Mouse (Mus musculus): Measurements from ENCODE around the gene Rnf41.

The Rnf41 gene

DNA sequence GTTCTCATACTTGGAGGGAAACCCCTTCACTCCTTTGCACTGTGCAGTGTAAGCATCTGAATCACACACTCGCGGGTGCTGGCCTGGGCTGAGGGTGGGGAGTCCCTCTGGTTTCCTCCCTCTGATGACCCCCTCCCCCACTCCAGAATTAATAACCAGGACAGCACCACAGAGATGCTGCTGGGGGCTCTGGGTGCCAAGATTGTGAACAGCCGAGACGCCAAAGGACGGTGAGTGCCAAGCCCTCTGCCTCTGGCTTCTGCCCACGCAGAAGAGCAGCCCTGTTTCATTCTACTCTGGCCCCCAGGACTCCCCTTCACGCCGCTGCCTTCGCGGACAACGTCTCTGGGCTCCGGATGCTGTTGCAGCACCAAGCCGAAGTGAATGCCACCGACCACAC, 22.5 kb upstream of the Rnf41 start:
- no peak for DNase-seq

GRCm38 (mm10) chr10:128389570-128389969, 21.9 kb upstream of the Rnf41 start:
- DNase-seq = no peak

- DNase-seq = no peak
Measured at GRCm38 (mm10) chr10:128390366-128390765, 21.1 kb upstream of the Rnf41 start.

- no peak for DNase-seq
Measured at GRCm38 (mm10) chr10:128391850-128392249, 19.6 kb upstream of the Rnf41 start.

GRCm38 (mm10) chr10:128396017-128396673, 15.3 kb upstream of the Rnf41 start:
- DNase-seq = no peak

- no peak for DNase-seq
Measured at GRCm38 (mm10) chr10:128396716-128397264, 14.7 kb upstream of the Rnf41 start.

DNA sequence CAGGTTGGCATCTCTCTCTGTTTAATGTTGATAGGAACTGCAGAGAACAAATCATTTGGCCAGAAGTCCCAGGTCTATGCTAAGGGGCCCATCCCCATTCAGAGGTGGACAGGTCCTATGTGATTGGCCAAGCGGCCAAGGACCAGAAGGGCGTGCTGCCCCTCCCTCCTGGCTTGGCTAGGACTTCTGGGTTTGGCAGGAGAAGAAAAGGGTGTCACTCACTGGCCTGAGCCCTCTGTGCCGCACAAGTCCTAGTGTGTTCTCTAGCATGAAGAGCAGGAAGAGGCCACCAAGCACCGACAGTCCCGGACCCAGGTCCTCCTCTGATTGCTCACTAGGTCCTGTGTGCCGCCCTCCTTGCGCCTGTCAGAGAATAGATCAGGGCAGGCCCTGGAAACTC, 14.0 kb upstream of the Rnf41 start:
- no peak for DNase-seq

DNA sequence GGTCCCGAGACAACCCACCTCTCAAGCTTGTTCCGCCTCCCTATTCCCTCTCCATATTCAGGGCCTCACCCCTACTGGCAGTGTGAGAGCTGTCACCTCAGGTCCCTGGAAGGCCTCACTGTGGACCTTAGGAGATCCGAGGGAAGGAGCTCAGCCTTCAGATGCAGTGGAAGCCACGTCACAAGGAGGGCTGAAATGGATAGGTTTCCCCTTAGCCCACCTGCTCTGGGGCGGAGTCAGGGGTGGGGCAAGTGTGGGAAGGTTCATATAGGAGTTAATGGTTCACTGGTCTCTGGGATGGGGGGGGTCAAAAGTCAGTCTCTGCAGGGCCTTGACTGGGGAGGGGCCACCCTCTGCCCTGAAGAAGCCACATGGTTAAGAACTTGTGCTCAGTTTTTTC, 11.1 kb upstream of the Rnf41 start:
- peak; percentile 58 for DNase-seq

DNA sequence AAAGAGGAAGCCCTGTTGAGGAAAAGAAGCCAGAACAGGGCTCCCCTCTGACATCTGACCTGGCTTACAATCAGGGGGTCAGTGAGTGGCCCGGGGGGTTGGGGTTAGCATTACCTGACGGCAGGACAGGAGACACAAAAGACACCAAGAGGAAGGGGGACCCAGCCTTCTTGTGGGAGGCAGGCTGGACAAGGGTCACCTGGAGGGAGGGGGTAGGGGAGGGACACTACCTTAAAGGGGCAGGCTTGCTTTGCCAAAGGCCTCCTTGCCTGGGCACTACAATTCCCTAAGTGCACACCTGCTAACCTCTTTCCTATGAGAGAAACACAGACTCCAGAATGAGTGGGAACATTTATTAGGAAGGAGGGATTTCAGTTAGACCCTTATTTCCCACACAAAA, 10.4 kb upstream of the Rnf41 start, which contains the start of gene Slc39a5:
Slc39a5 (minus strand) TSS at position 174 of the 400 bp plus-strand sequence.
- no peak for DNase-seq

GRCm38 (mm10) chr10:128401638-128402037, 9.8 kb upstream of the Rnf41 start:
- DNase-seq = no peak

- no peak for DNase-seq
Measured at GRCm38 (mm10) chr10:128403931-128404330, 7.5 kb upstream of the Rnf41 start.

- peak; percentile 54 for DNase-seq
Measured at GRCm38 (mm10) chr10:128408591-128409535, 2.6 kb upstream of the Rnf41 start.

- DNase-seq = peak; percentile 98
Measured at GRCm38 (mm10) chr10:128409692-128410559, 1.5 kb upstream of the Rnf41 start.

GRCm38 (mm10) chr10:128410560-128410845, 954 bp upstream of the Rnf41 start:
- no peak for DNase-seq

GRCm38 (mm10) chr10:128412055-128412381, 561 bp downstream of the Rnf41 start:
- DNase-seq = no peak

- DNase-seq = no peak
Measured at GRCm38 (mm10) chr10:128412558-128412957, 1.1 kb downstream of the Rnf41 start.

DNA sequence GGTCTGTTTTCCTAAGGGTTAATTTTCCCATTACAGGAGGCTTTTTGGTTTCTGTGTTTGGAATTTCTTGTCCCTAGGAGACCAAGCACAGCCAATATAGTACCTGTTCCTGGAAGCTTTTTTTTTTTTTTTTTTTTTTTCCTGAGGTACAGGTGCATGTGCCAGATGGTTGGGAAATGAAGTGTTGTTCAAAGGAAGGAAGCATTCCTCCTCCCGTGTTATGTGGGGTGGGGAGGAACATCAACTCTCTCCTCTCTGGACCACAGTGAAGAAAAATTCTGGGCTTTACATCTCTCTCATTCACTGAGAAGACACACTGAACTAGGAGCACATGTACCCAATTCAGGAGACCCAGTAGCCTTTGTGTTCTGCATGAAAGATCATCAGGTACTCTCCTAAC, 1.6 kb downstream of the Rnf41 start:
- DNase-seq = no peak

GRCm38 (mm10) chr10:128414848-128415247, 3.4 kb downstream of the Rnf41 start:
- no peak for DNase-seq

- no peak for DNase-seq
Measured at GRCm38 (mm10) chr10:128422426-128422825, 11.0 kb downstream of the Rnf41 start.

GRCm38 (mm10) chr10:128424604-128425003, 13.1 kb downstream of the Rnf41 start:
- peak; percentile 29 for DNase-seq

DNA sequence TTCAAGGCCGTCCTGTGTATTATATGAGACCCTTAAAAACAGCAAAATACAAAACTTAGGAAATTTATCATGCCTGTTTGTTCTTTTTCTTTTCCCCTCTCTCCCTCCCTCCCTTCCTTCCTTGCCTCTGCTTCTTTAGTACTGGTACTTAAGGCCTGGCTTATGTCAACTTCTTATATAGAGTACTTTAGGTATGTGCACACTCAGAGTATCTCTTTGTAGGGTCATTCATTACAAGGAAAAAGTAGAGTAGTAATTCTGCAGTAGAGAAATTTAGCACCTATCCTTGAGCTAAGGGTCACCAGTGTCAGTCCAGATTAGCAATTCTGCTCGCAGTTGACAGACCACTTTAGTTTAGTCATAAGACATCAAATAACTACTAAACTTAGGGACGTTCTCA, 13.8 kb downstream of the Rnf41 start:
- no peak for DNase-seq

- no peak for DNase-seq
Measured at GRCm38 (mm10) chr10:128429052-128429451, 17.6 kb downstream of the Rnf41 start.

DNA sequence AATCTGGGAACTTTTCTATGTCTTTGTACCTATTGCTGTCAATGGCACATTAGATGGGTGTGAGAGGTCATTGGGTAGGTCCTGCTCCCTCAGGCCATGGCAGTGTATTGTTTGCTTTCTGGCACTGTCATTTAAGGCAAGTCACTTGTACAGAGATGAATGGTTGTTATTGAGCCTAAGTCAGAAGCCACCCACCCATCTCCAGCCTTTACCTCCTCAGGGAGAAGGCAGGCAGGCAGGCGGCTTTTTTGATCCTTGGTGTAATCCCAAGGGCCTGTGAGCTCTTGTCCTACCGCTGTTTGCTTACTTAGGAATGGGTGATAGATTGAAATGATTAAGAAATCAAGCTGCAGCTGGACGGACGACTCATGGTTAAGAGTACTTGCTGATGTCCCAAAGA, 18.0 kb downstream of the Rnf41 start:
- DNase-seq = no peak
